Mouse (Mus musculus) CD4-positive, CD25-positive, alpha-beta regulatory T cell, adult 4 months (primary cell): Measurements from ENCODE around the gene Ak5. TPM values are rescaled to one million over a fixed set of nuclear protein-coding genes. Genes with fewer than 3 reads are reported as not detected.
"Not testable (repeated sequence)": the region's sequence is repeated elsewhere in the genome, so short reads cannot be mapped to it uniquely, and the experiment has no call there.

ENCODE experiments used
- ATAC-seq: one replicate; pipeline ENCODE4 v1.8.0; 2017
- polyA plus RNA-seq, 2 experiments: library from polyadenylated mRNA; unstranded; fragments of 100-300 nt; shearing (Covaris generic); gene quantifications; one replicate each; pipeline ENCODE4 v1.2.1; 2017

Ak5 gene
- polyA plus RNA-seq, 2 experiments from 2014 or later, result 0.12 TPM; not detected in 1

- no peak for ATAC-seq
Observed at GRCm38 (mm10) chr3:152474582-152475277, 193.4 kb downstream of the Ak5 start.

GRCm38 (mm10) chr3:152472676-152473075, 195.5 kb downstream of the Ak5 start:
- ATAC-seq, result no peak

- no peak for ATAC-seq
Observed at GRCm38 (mm10) chr3:152470347-152470746, 197.8 kb downstream of the Ak5 start.

DNA sequence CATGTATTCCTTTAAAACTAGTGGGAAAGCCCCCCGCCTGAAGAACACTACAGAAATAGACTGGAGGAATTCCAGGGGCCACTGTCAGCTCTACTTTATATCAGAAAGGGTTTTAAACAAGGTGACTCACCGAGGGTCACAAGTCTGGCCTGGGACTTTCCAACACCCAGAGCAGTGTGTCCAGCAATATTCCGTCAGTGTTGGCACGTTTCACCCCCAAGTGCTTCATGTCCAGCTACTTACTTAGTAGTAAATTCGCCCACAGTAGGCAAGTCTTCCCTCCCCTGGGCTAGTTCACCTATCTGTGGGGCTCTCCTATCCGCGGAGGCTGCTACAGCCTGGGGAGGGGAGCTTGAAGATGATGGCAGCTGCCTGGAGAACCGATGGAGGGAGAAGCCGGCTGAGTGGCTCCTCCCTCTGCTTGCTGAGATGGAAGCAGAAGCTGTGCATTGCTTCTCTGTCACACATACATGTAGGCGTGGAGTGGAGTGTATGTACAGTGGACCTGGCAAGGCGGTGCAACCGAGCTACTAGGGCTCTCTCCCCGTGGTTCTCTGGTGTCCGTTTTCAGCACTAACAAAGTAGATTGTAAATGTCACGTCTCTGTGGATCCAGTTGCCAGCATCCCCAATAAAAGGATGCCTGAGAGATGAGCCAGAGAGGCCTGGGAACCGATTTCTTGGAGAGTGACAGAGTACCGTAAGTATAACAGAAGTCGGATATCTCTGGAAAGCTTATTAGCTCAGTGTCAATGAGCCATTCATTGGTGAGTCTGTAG, 198.5 kb downstream of the Ak5 start:
- no peak for ATAC-seq

DNA sequence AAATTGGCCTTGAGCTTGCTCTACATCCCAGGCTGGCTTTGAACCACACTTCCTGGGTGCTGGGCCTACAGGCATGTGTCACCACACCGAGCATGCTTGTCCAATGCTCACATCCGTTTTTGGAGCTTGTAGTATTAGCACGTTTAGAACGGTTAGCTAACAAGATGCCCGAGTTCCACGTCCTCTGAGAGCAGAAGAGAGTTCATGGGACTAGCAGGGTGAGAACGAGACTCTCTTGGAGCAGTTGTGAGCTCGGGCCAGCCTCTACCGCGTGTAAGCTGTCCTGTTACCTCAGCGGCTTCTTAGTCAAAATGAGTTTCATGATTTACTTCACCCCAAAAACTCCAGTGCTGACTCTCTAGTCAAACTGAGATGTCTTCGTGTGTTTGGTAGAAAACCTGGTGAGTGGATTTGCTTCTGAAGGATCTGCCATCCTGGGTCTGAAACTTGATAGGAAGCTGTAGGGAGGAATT, 199.6 kb downstream of the Ak5 start:
- no peak for ATAC-seq

DNA sequence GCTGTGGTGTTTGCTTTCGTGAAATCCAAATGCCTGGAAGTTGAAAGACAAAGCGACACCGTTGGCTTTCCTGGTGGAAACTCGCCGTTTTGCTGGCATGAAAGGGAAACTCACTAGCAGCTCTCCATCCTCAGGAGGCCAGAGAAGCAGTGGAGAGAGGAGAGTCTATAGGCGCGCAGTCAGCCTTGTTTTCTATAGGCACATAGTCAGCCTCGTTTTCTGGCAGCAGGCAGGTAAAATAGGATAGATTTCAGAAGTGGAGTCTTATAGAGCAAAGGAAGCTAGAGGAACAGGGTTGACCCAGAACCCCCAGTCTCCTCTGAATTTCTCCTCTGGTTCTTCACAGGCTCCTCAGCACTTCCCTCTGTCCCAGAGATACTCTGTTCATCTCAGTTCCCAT, 200.1 kb downstream of the Ak5 start:
- ATAC-seq, result no peak

- ATAC-seq, result no peak
Observed at GRCm38 (mm10) chr3:152467312-152467711, 200.8 kb downstream of the Ak5 start.

GRCm38 (mm10) chr3:152466849-152467248, 201.3 kb downstream of the Ak5 start:
- no peak for ATAC-seq

DNA sequence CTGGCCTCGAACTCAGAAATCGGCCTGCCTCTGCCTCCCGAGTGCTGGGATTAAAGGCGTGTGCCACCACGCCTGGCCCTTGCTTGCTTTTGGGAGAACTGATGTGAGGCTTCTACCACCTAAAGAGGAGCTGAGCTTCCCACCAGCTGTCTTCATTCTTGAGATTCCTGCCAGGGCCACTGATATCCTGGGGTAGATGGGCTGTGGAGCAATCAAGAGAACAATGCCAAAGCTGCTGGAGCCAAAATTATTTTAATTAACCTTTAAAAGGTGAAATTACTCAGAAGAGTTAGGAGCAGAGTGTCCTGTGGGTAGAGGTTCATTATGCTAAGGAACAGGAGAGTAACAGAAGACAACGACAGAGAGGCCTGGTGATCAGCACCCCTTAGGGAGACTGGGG, 202.8 kb downstream of the Ak5 start:
- ATAC-seq, result no peak

- no peak for ATAC-seq
Observed at GRCm38 (mm10) chr3:152464462-152464861, 203.7 kb downstream of the Ak5 start.

- ATAC-seq, result no peak
Observed at GRCm38 (mm10) chr3:152462900-152463299, 205.3 kb downstream of the Ak5 start.

DNA sequence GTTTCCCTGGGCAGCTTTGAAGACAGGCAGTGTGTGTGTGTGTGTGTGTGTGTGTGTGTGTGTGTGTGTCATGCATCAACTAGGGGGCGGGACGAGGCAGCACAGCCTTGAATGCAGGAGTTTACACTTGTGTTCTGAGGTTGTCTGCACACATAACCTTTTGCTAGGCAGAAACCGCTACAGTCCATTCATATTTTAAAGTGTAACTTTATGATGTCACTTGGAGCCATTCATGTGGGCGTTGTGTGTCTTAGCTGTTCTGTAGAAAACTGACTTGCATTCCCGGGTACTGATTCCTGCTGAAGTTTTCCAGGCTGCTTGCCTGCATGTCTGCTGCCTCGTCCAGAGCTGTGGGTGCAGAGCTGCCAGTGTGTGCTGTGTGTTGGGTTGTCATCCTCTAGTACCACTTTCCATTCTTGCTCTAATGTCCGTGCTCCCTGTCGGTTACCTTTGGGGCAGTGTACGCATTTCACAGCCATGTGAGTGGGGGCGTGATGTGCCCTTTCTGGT, 206.1 kb downstream of the Ak5 start:
- ATAC-seq, result no peak

DNA sequence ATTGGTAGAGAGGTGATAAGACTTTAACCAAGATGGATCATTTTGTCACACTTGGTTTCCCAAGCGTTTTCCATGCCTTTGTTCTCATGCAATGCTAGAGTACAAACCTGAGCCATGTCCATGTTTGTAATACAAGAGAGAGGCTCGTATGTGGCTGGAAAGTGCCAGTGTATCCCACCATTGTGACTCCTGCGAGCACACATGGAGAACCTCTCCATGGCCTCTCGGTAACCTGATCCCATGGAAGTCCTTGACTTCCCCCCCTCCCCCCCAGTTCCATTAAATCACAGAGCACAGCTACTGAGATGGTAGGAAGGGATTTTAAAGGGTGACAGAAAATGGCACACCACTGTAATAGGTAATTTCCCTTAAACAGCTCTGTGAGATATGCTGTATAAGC, 207.4 kb downstream of the Ak5 start:
- ATAC-seq, result no peak

GRCm38 (mm10) chr3:152458875-152459274, 209.3 kb downstream of the Ak5 start:
- not testable (repeated sequence) for ATAC-seq

- no peak for ATAC-seq
Observed at GRCm38 (mm10) chr3:152457308-152458035, 210.7 kb downstream of the Ak5 start.

GRCm38 (mm10) chr3:152453163-152453562, 215.0 kb downstream of the Ak5 start:
- ATAC-seq, result peak; percentile 70

- no peak for ATAC-seq
Observed at GRCm38 (mm10) chr3:152446966-152447365, 221.2 kb downstream of the Ak5 start.

GRCm38 (mm10) chr3:152444114-152444513, 224.0 kb downstream of the Ak5 start:
- ATAC-seq, result peak; percentile 65

DNA sequence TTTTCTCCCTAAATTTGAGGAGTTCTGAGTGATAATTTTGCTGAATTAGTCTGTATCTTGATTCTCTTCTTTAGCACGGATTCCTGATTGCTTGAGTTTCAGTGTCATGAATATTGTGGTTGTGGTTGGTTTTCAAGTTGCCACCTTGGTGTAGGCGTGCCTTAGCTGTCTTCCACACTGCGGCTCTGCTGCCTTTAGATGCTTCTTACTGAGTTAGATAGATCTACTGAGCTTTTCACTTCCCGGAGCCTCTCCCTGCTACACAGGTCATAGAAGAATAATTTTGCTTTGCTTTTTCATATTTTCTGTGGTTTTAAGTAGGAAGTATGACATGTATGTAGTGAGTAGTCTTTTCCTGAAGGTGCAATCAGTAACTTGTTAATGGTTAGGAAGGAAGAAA, 225.4 kb downstream of the Ak5 start:
- ATAC-seq, result peak; percentile 69

DNA sequence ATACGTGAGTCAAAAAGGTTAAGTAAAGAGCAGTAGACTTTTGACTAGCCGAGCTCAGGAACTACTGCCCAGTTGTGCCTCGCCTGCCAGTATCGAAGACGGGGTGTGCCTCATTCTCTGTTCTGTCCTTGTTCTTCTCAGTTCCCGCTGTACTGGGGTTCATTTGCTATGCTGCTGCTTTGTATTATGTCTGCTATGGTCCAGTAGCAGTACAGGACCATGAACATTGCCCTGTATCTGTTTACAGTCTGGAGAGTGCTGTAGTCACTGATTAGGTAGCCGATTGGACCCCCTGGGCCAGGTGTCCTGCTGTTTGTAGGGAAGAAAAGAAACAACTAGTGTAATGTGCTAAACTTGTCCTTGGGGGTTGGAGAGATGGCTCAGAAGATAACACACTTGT, 230.1 kb downstream of the Ak5 start:
- ATAC-seq, result no peak

DNA sequence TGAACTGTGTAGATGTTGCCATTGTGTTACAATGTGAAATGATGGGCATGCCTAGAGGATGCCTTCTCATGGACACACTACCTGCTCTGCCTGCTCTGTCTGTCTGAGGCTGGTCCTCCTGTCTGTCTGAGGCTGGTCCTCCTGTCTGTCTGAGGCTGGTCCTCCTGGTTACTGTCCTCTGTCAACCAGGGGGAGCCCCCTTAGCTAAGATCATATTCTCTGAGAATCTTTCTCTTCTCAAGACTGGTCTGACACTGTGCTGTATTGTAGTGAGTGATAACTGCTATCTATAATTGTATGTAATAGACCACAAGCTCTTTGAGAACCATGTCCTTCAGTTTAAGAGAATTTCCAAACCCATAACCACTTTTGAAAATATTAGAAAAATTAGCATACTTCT, 232.6 kb downstream of the Ak5 start:
- no peak for ATAC-seq

DNA sequence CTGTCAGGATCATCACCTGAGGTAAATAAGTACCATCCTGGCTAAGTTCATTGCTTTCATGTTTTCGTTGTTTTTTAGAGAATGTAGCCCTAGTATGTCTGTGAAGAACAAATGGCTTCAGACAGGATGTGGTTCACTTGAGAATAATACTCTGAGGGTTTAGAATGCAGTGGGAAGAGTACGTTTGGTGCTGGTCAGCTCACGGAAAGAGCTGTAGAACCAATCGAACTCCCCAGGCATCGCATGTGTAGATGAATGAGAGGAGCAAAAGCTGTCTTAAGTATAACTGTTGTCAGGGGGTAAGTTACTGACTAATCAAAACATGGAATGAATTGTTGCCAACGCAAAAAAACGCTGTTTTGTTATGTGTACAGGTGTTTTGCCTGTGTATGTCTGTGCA, 235.5 kb downstream of the Ak5 start:
- peak; percentile 82 for ATAC-seq

DNA sequence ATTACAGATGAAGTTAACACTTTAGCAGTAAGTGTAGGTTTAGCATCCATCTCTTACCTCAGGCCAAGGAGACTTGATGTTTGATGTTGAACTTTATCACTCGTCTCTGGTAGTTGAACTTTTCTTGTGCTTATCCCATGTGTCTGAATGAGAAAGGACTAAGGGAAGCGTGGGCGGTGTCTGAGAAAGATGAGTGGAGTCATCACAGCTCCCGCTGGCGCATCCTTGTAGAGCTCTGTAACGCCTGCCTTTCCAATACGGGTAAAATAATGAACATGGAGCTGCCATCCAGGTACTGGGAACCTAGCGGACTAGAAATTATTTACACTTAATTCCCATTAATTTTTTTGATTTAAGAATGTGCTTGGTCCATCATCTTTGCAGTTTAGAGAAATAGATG, 239.2 kb downstream of the Ak5 start:
- no peak for ATAC-seq
